Mouse (Mus musculus): ENCODE data around the gene Mansc4.

DNA sequence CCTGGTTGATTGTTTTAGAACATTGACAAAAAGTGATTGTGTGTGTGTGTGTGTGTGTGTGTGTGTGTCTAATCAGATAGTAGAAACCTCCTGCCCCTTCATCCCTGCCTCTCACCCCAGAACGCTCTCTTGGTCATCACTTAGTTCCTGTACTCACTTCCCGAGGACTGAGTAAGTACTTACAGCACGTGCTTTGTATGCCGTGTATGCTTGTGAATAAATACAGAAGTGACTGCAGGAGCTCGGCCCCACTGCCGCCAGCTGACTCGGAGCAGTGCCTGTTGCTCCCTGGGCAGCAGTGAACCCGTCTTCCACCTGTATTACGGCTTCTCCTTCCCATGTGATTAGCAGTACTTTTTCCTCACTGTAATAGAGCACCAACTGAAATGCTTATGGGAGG lies 34.4 kb downstream of the Mansc4 start:
- TF ChIP-seq CTCF (IDR thresholded peaks at IDR 0.05; ENCODE audit: control insufficient read depth, insufficient read depth, insufficient read length) = no peak
- no peak for TF ChIP-seq MAX (IDR thresholded peaks at IDR 0.05)
- no peak for TF ChIP-seq USF1 (IDR thresholded peaks at IDR 0.05; ENCODE audit: low read depth)
- TF ChIP-seq MYOD1 (IDR thresholded peaks at IDR 0.05; ENCODE audit: control insufficient read depth, insufficient read length, low read depth) = no peak
- TF ChIP-seq MYOG (IDR thresholded peaks at IDR 0.05; ENCODE audit: control insufficient read depth, extremely low read depth, insufficient read length) = no peak

Data from C2C12 (cell line).